Mouse (Mus musculus) megakaryocyte progenitor cell, adult 5-6 weeks (primary cell): ENCODE data around the gene Rnf44. TPM values are rescaled to one million over a fixed set of nuclear protein-coding genes. Genes with fewer than 3 reads are reported as not detected.

Source experiments
- ATAC-seq: replicated peaks from 2 replicates; pipeline ENCODE4 v1.8.0; 2016; ENCODE audit warnings: mild to moderate bottlenecking, moderate TSS enrichment, inconsistent platforms; ENCODE audit not compliant: poor library complexity
- total RNA-seq, 2 experiments: library from RNA; stranded (forward) in 1 of 2; stranded (reverse) in 1 of 2; fragments of 157-497, 149-512 nt in 1 of 2; fragments of 200-1000 nt in 1 of 2; gene quantifications; 2 replicates each; pipeline versions ENCODE4 v1.2.3 to v1.2.4; 2015 to 2017

The Rnf44 gene
- total RNA-seq, 2 experiments from 2014 or later: 16.8 to 47.2 TPM

GRCm38 (mm10) chr13:54687575-54688424 is 5.9 kb downstream of the Rnf44 start:
- peak; percentile 72 for ATAC-seq

- peak; percentile 59 for ATAC-seq
These were observed 6.6 kb downstream of the Rnf44 start for GRCm38 (mm10) chr13:54687096-54687495.

GRCm38 (mm10) chr13:54686139-54687053 is 7.3 kb downstream of the Rnf44 start:
- ATAC-seq: peak; percentile 3; the same call in 1 of the 2 replicates

GRCm38 (mm10) chr13:54685174-54685573 is 8.5 kb downstream of the Rnf44 start:
- no peak for ATAC-seq

GRCm38 (mm10) chr13:54684140-54684896 is 9.4 kb downstream of the Rnf44 start:
- no peak for ATAC-seq

GRCm38 (mm10) chr13:54683301-54683700 is 10.4 kb downstream of the Rnf44 start:
- no peak for ATAC-seq

GRCm38 (mm10) chr13:54681291-54681690 is 12.4 kb downstream of the Rnf44 start:
- 0 out of 2 replicates have a peak, but pooled peaks have one; percentile 2 for ATAC-seq

GRCm38 (mm10) chr13:54680184-54680853 is 13.4 kb downstream of the Rnf44 start:
- ATAC-seq: peak; percentile 81

- no peak for ATAC-seq
These were observed 15.4 kb downstream of the Rnf44 start for GRCm38 (mm10) chr13:54678263-54678662.

- no peak for ATAC-seq
These were observed 17.7 kb downstream of the Rnf44 start for GRCm38 (mm10) chr13:54675895-54676590.

GRCm38 (mm10) chr13:54670491-54670890 is 23.2 kb downstream of the Rnf44 start:
- no peak for ATAC-seq

- ATAC-seq: no peak
These were observed 28.6 kb downstream of the Rnf44 start for GRCm38 (mm10) chr13:54665062-54665461.

- ATAC-seq: no peak
These were observed 29.2 kb downstream of the Rnf44 start for GRCm38 (mm10) chr13:54664509-54664908.

GRCm38 (mm10) chr13:54663999-54664398 is 29.7 kb downstream of the Rnf44 start:
- no peak for ATAC-seq

GRCm38 (mm10) chr13:54661358-54661757 is 32.3 kb downstream of the Rnf44 start:
- ATAC-seq: no peak

GRCm38 (mm10) chr13:54660877-54661276 is 32.8 kb downstream of the Rnf44 start:
- no peak for ATAC-seq

- ATAC-seq: no peak
These were observed 43.2 kb downstream of the Rnf44 start for GRCm38 (mm10) chr13:54650461-54650860.

- ATAC-seq: no peak
These were observed 58.7 kb downstream of the Rnf44 start for GRCm38 (mm10) chr13:54635011-54635410.

GRCm38 (mm10) chr13:54632731-54633277 is 60.9 kb downstream of the Rnf44 start:
- ATAC-seq: no peak
